Mouse (Mus musculus) MEL (cell line): ENCODE results near the gene Spen. TPM values are rescaled to one million over a fixed set of nuclear protein-coding genes. Genes with fewer than 3 reads are reported as not detected.

ENCODE experiments used
- DNase-seq: peaks from one replicate; pipeline ENCODE4 v3.0.0; 2011; ENCODE audit warnings: low read depth, low spot score
- H3K27ac ChIP-seq: 2 replicates; pipeline ENCODE4 v1.5.1; 2012; ENCODE audit warnings: low read depth, mild to moderate bottlenecking, control low read depth, low read length, moderate library complexity; ENCODE audit not compliant: control insufficient read depth
- H3K27me3 ChIP-seq, 2 experiments: fragments of 150-350 bp in 1 of 2; sonication (generic) in 1 of 2; 2 replicates each; pipeline ENCODE4 v1.6.1; 2012; ENCODE audit warnings: low read length in 2 of 2, mild to moderate bottlenecking in 2 of 2, improper control_type of control experiment in 1 of 2, moderate library complexity in 1 of 2; ENCODE audit not compliant: insufficient read depth in 2 of 2, control insufficient read depth in 1 of 2
- H3K36me3 ChIP-seq, 2 experiments: 2 replicates each; pipeline ENCODE4 v1.6.1; 2012 to 2014; ENCODE audit warnings: low read length in 2 of 2, improper control_type of control experiment in 1 of 2, inconsistent platforms in 1 of 2, mild to moderate bottlenecking in 1 of 2; ENCODE audit not compliant: insufficient read depth in 2 of 2, control insufficient read depth in 1 of 2
- H3K4me1 ChIP-seq, 2 experiments: fragments of 150-350 bp in 1 of 2; sonication (generic) in 1 of 2; 2 replicates each; pipeline ENCODE4 v1.6.1; 2012; ENCODE audit warnings: low read length in 2 of 2, improper control_type of control experiment in 1 of 2, mild to moderate bottlenecking in 1 of 2; ENCODE audit not compliant: insufficient read depth in 2 of 2, control insufficient read depth in 1 of 2
- H3K4me3 ChIP-seq, 2 experiments: fragments of 150-350 bp in 1 of 2; sonication (generic) in 1 of 2; 2 replicates each; pipeline ENCODE4 v1.5.1; 2012; ENCODE audit warnings: low read depth in 2 of 2, low read length in 2 of 2, mild to moderate bottlenecking in 2 of 2, moderate library complexity in 2 of 2, control low read depth in 1 of 2, improper control_type of control experiment in 1 of 2; ENCODE audit not compliant: control insufficient read depth in 1 of 2, insufficient read depth in 1 of 2
- H3K79me2 ChIP-seq: 2 replicates; pipeline ENCODE4 v1.6.1; 2012; ENCODE audit warnings: mild to moderate bottlenecking, low read length, moderate library complexity; ENCODE audit not compliant: control insufficient read depth, poor library complexity, insufficient read depth
- H3K9ac ChIP-seq: 2 replicates; pipeline ENCODE4 v1.6.1; 2012; ENCODE audit warnings: low read depth, mild to moderate bottlenecking, control low read depth, low read length, moderate library complexity; ENCODE audit not compliant: control insufficient read depth, poor library complexity, severe bottlenecking
- H3K9me3 ChIP-seq: fragments of 150-350 bp; sonication (generic); replicated peaks from 2 replicates; pipeline ENCODE4 v1.6.1; 2012; ENCODE audit warnings: mild to moderate bottlenecking, low read length, improper control_type of control experiment, moderate library complexity; ENCODE audit not compliant: insufficient read depth
- BHLHE40 ChIP-seq: IDR thresholded peaks from 2 replicates; pipeline ENCODE4 v1.6.1; 2012; ENCODE audit warnings: low read depth, mild to moderate bottlenecking, inconsistent platforms, low read length, improper control_type of control experiment, borderline replicate concordance
- EP300 ChIP-seq, 2 experiments: IDR thresholded peaks; 2 replicates each; pipeline ENCODE4 v1.6.1; 2011; ENCODE audit warnings: improper control_type of control experiment in 2 of 2, low read length in 2 of 2, low read depth in 1 of 2, mild to moderate bottlenecking in 1 of 2
- GABPA ChIP-seq: IDR thresholded peaks from 2 replicates; pipeline ENCODE4 v1.6.1; 2012; ENCODE audit warnings: low read depth, mild to moderate bottlenecking, inconsistent platforms, low read length, improper control_type of control experiment, moderate library complexity
- HCFC1 ChIP-seq: IDR thresholded peaks from 2 replicates; pipeline ENCODE4 v1.6.1; 2012; ENCODE audit warnings: low read depth, mild to moderate bottlenecking, inconsistent platforms, low read length, improper control_type of control experiment, moderate library complexity
- KAT2A ChIP-seq: conservative IDR thresholded peaks from 2 replicates; pipeline ENCODE4 v1.6.1; 2012; ENCODE audit warnings: low read depth, low read length, improper control_type of control experiment, inconsistent platforms
- MAFK ChIP-seq: IDR thresholded peaks from 2 replicates; pipeline ENCODE4 v1.6.1; 2011; ENCODE audit warnings: low read depth, mild to moderate bottlenecking, low read length, improper control_type of control experiment, borderline replicate concordance
- MAZ ChIP-seq: IDR thresholded peaks from 2 replicates; pipeline ENCODE4 v1.6.1; 2012; ENCODE audit warnings: low read depth, mild to moderate bottlenecking, inconsistent platforms, low read length, improper control_type of control experiment
- MEF2A ChIP-seq: IDR thresholded peaks from 2 replicates; pipeline ENCODE4 v1.6.1; 2014; ENCODE audit warnings: low read depth, mild to moderate bottlenecking, inconsistent platforms, low read length, improper control_type of control experiment; ENCODE audit not compliant: poor library complexity, insufficient replicate concordance, severe bottlenecking; ENCODE audit errors: extremely low read depth
- MYB ChIP-seq: IDR thresholded peaks from 2 replicates; pipeline ENCODE4 v1.6.1; 2011; ENCODE audit warnings: mild to moderate bottlenecking, low read depth, low read length, improper control_type of control experiment
- POLR2AphosphoS5 ChIP-seq: IDR thresholded peaks from 2 replicates; pipeline ENCODE4 v1.6.1; 2012; ENCODE audit warnings: low read depth, borderline replicate concordance, mild to moderate bottlenecking, inconsistent platforms, low read length, moderate library complexity, mixed read lengths
- TBP ChIP-seq: IDR thresholded peaks from 2 replicates; pipeline ENCODE4 v1.8.0; 2011; ENCODE audit warnings: low read depth, low read length, improper control_type of control experiment
- USF1 ChIP-seq: IDR thresholded peaks from 2 replicates; pipeline ENCODE4 v1.6.1; 2014; ENCODE audit warnings: low read depth, mild to moderate bottlenecking, inconsistent platforms, low read length, improper control_type of control experiment, moderate library complexity
- ZKSCAN1 ChIP-seq: IDR thresholded peaks from 2 replicates; pipeline ENCODE4 v1.6.1; 2012; ENCODE audit warnings: low read depth, mild to moderate bottlenecking, inconsistent platforms, low read length, improper control_type of control experiment, moderate library complexity
- ZMIZ1 ChIP-seq: IDR thresholded peaks from 2 replicates; pipeline ENCODE4 v1.6.1; 2012; ENCODE audit warnings: low read depth, mild to moderate bottlenecking, inconsistent platforms, low read length, improper control_type of control experiment, moderate library complexity
- polyA plus RNA-seq, 2 experiments: library from polyadenylated mRNA; stranded (reverse) in 1 of 2; unstranded in 1 of 2; fragments of >175 nt in 1 of 2; fragments of >200 nt in 1 of 2; gene quantifications; 2 replicates each; pipeline versions ENCODE4 v1.2.1 to v1.2.4; 2012; ENCODE audit warnings: low replicate concordance in 2 of 2, low read depth in 1 of 2; ENCODE audit not compliant: insufficient read length in 2 of 2, insufficient read depth in 1 of 2, missing spikeins in 1 of 2
- total RNA-seq: library from RNA; depleted of rRNA; stranded (reverse); fragments of 300-350 nt; gene quantifications from 2 replicates; pipeline ENCODE4 v1.2.3, GENCODE M21; 2012

Spen gene
- total and polyA plus RNA-seq, 3 experiments, result 11.9 to 102 (median 46.9) TPM

- no peaks in the 10 kb centered on the region for H3K4me1 ChIP-seq
- no peaks in the 10 kb centered on the region for H3K27me3 ChIP-seq
- no peak for DNase-seq
- H3K9ac ChIP-seq, result no peak overlapping the region
- H3K36me3 ChIP-seq, result peaks cover 0 to 4% of the 10 kb centered on the region in 2 experiments; a peak in 1 of 4 replicates
- no peak overlapping the region for H3K27ac ChIP-seq
- no peaks in the 10 kb centered on the region for H3K79me2 ChIP-seq
- TF ChIP-seq POLR2AphosphoS5, result no peak
- no peak for TF ChIP-seq ZKSCAN1
- no peak for TF ChIP-seq TBP
- no peak for TF ChIP-seq MAFK
- no peak for TF ChIP-seq USF1
- TF ChIP-seq MAZ, result no peak
- no peak for TF ChIP-seq GABPA
- no peak for TF ChIP-seq HCFC1
- no peak for TF ChIP-seq BHLHE40
- no peak overlapping the region for H3K4me3 ChIP-seq
- H3K9me3 ChIP-seq, result no peaks in the 10 kb centered on the region
These were observed 72.1 kb downstream of the Spen start for GRCm38 (mm10) chr4:141466289-141466795.

DNA sequence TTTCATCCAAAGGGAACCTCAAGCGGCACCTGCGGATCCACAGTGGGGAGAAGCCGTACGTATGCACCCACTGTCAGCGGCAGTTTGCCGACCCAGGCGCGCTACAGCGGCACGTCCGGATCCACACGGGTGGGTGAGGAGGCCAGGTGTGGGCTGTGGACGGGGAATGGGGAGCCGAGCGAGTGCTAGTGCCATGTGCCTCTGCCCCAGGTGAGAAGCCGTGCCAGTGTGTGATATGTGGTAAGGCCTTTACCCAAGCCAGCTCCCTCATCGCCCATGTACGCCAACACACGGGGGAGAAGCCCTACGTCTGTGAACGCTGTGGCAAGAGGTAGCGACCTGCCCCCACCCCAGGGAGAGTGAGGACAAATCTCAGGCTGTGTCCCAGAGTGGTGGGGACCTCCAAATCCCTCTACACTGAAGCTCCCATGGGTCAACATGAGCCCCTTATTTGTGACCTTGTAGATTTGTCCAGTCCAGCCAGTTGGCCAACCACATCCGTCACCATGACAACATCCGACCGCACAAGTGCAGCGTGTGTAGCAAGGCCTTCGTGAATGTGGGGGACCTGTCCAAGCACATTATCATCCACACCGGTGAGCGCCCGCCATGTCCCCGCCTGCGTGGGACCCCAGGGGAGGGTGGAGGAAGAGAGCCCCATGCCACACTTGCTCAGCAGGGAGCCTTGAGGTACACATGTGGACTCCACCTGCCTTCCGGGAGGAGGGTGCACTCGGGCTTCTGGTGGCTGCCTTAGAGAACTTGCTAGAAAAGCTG is 72.7 kb downstream of the Spen start:
- TF ChIP-seq KAT2A (no peak), MEF2A (no peak), ZMIZ1 (no peak), MAFK (no peak), MAZ (no peak), MYB (no peak), EP300 (IDR thresholded peaks at IDR 0.05; ENCODE audit: low read depth in 1 of 2, low read length in 2 of 2) (no peak), HCFC1 (no peak)
- TF ChIP-seq, all 39 proteins: peak for 0
- H3K27me3 ChIP-seq, result no peaks in the 10 kb centered on the region
- no peaks in the 10 kb centered on the region for H3K9me3 ChIP-seq
- H3K9ac ChIP-seq, result no peak overlapping the region
- no peak overlapping the region for H3K27ac ChIP-seq
- no peak overlapping the region for H3K4me3 ChIP-seq
- H3K4me1 ChIP-seq, result no peaks in the 10 kb centered on the region
- DNase-seq, result no peak
- H3K36me3 ChIP-seq, result peaks cover 0 to 4% of the 10 kb centered on the region in 2 experiments; a peak in 1 of 4 replicates
- H3K79me2 ChIP-seq, result no peaks in the 10 kb centered on the region
